Mouse (Mus musculus): ENCODE results near the gene Hpca. TPM values are rescaled to one million over a fixed set of nuclear protein-coding genes. Genes with fewer than 3 reads are reported as not detected.

Gene Hpca
- polyA plus RNA-seq, 1 experiment from 2014 or later: 4.6 TPM

GRCm38 (mm10) chr4:129143509-129143908 is 21.7 kb upstream of the Hpca start:
- no peaks in the 10 kb centered on the region; the same call in 1 of the 2 replicates for H3K36me3 ChIP-seq (ENCODE audit: control insufficient read depth, insufficient read depth)
- H3K4me3 ChIP-seq (ENCODE audit: low read depth, low read length): no peak overlapping the region
- ATAC-seq: no peak
- peaks cover 4% of the 10 kb centered on the region; the same call in 1 of the 2 replicates for H3K4me1 ChIP-seq (replicated peaks; ENCODE audit: control insufficient read depth, insufficient read depth, low read length)
- H3K27ac ChIP-seq (ENCODE audit: low read depth, low read length): no peak overlapping the region
- no peak overlapping the region for H3K9ac ChIP-seq (ENCODE audit: low read depth, low read length)
- no peak overlapping the region for H3K4me2 ChIP-seq (replicated peaks; ENCODE audit: low read depth)
- no peaks in the 10 kb centered on the region for H3K9me3 ChIP-seq (ENCODE audit: control insufficient read depth)
- no peak for TF ChIP-seq CTCF (IDR thresholded peaks at IDR 0.05; ENCODE audit: low read depth)
- whole genome bisulfite sequencing: 75% methylated on average over 5 of the region's 5 CpGs
- H3K27me3 ChIP-seq (replicated peaks; ENCODE audit: control insufficient read depth, insufficient read depth, low read length): no peaks in the 10 kb centered on the region

GRCm38 (mm10) chr4:129142439-129143045 is 20.7 kb upstream of the Hpca start:
- no peak for ATAC-seq
- Histone ChIP-seq H3K4me3 (ENCODE audit: low read depth, low read length) (no peak overlapping the region), H3K9me3 (ENCODE audit: control insufficient read depth) (no peaks in the 10 kb centered on the region), H3K27ac (ENCODE audit: low read depth, low read length) (no peak overlapping the region), H3K4me2 (replicated peaks; ENCODE audit: low read depth) (no peak overlapping the region), H3K9ac (ENCODE audit: low read depth, low read length) (no peak overlapping the region), H3K36me3 (ENCODE audit: control insufficient read depth, insufficient read depth) (no peaks in the 10 kb centered on the region; the same call in 1 of the 2 replicates), H3K4me1 (replicated peaks; ENCODE audit: control insufficient read depth, insufficient read depth, low read length) (peaks cover 4% of the 10 kb centered on the region; the same call in 1 of the 2 replicates), H3K27me3 (replicated peaks; ENCODE audit: control insufficient read depth, insufficient read depth, low read length) (no peaks in the 10 kb centered on the region)
- 89% methylated on average over 11 of the region's 11 CpGs for WGBS
- no peak for TF ChIP-seq CTCF (IDR thresholded peaks at IDR 0.05; ENCODE audit: low read depth)

- Histone ChIP-seq H3K4me1 (replicated peaks; ENCODE audit: control insufficient read depth, insufficient read depth, low read length) (peaks cover 4% of the 10 kb centered on the region; the same call in 1 of the 2 replicates), H3K4me2 (replicated peaks; ENCODE audit: low read depth) (no peak overlapping the region), H3K27ac (ENCODE audit: low read depth, low read length) (no peak overlapping the region; the same call in 1 of the 2 replicates), H3K36me3 (ENCODE audit: control insufficient read depth, insufficient read depth) (no peaks in the 10 kb centered on the region; the same call in 1 of the 2 replicates), H3K9me3 (ENCODE audit: control insufficient read depth) (no peaks in the 10 kb centered on the region), H3K27me3 (replicated peaks; ENCODE audit: control insufficient read depth, insufficient read depth, low read length) (no peaks in the 10 kb centered on the region), H3K9ac (ENCODE audit: low read depth, low read length) (no peak overlapping the region), H3K4me3 (ENCODE audit: low read depth, low read length) (no peak overlapping the region)
- peak; percentile 58; the same call in 1 of the 2 replicates for ATAC-seq
- 67% methylated on average over 17 of the region's 17 CpGs for WGBS
- TF ChIP-seq CTCF (IDR thresholded peaks at IDR 0.05; ENCODE audit: low read depth): no peak
Observed at GRCm38 (mm10) chr4:129141560-129142438, 20.0 kb upstream of the Hpca start.

- no peak for ATAC-seq
- 76% methylated on average over 4 of the region's 4 CpGs for WGBS
- H3K36me3 ChIP-seq (ENCODE audit: control insufficient read depth, insufficient read depth): no peaks in the 10 kb centered on the region; the same call in 1 of the 2 replicates
- no peaks in the 10 kb centered on the region for H3K9me3 ChIP-seq (ENCODE audit: control insufficient read depth)
- H3K4me2 ChIP-seq (replicated peaks; ENCODE audit: low read depth): no peak overlapping the region
- peaks cover 4% of the 10 kb centered on the region; the same call in 1 of the 2 replicates for H3K4me1 ChIP-seq (replicated peaks; ENCODE audit: control insufficient read depth, insufficient read depth, low read length)
- H3K9ac ChIP-seq (ENCODE audit: low read depth, low read length): no peak overlapping the region
- no peak overlapping the region for H3K27ac ChIP-seq (ENCODE audit: low read depth, low read length)
- 0 out of 2 replicates have a peak, but pooled peaks cover 3% of the 10 kb centered on the region for H3K27me3 ChIP-seq (replicated peaks; ENCODE audit: control insufficient read depth, insufficient read depth, low read length)
- no peak for TF ChIP-seq CTCF (IDR thresholded peaks at IDR 0.05; ENCODE audit: low read depth)
- H3K4me3 ChIP-seq (ENCODE audit: low read depth, low read length): no peak overlapping the region
Observed at GRCm38 (mm10) chr4:129140808-129141207, 19.0 kb upstream of the Hpca start.

- 71% methylated on average over 5 of the region's 5 CpGs for WGBS
- Histone ChIP-seq H3K27me3 (replicated peaks; ENCODE audit: control insufficient read depth, insufficient read depth, low read length) (0 out of 2 replicates have a peak, but pooled peaks cover 3% of the 10 kb centered on the region), H3K4me2 (replicated peaks; ENCODE audit: low read depth) (no peak overlapping the region), H3K9me3 (ENCODE audit: control insufficient read depth) (no peaks in the 10 kb centered on the region), H3K4me3 (ENCODE audit: low read depth, low read length) (no peak overlapping the region), H3K4me1 (replicated peaks; ENCODE audit: control insufficient read depth, insufficient read depth, low read length) (peaks cover 4% of the 10 kb centered on the region; the same call in 1 of the 2 replicates), H3K9ac (ENCODE audit: low read depth, low read length) (no peak overlapping the region), H3K36me3 (ENCODE audit: control insufficient read depth, insufficient read depth) (no peaks in the 10 kb centered on the region; the same call in 1 of the 2 replicates), H3K27ac (ENCODE audit: low read depth, low read length) (no peak overlapping the region)
- no peak for TF ChIP-seq CTCF (IDR thresholded peaks at IDR 0.05; ENCODE audit: low read depth)
- ATAC-seq: no peak
Observed at GRCm38 (mm10) chr4:129139642-129140041, 17.8 kb upstream of the Hpca start.

Measured in intestine, postnatal 0 days (tissue).